Mouse (Mus musculus) forebrain, embryonic 14.5 days (tissue): ENCODE data around the gene Diaph2. TPM values are rescaled to one million over a fixed set of nuclear protein-coding genes. Genes with fewer than 3 reads are reported as not detected.

Source experiments
- ATAC-seq: fragments of 200-750 bp; cut with Nextera tagmentation; 2 replicates; pipeline ENCODE4 v1.8.0; 2017; ENCODE audit warnings: mild to moderate bottlenecking, moderate library complexity
- DNase-seq: peaks from one replicate; pipeline ENCODE4 v3.0.0-alpha.2; 2015; ENCODE audit warnings: low spot score
- H3K27ac ChIP-seq: fragments of 300-500 bp; sonication (generic); 2 replicates; pipeline ENCODE4 v1.5.1; 2014; ENCODE audit warnings: low read depth, mild to moderate bottlenecking, control low read depth, low read length, moderate library complexity
- H3K27me3 ChIP-seq: fragments of 300-500 bp; sonication (generic); replicated peaks from 2 replicates; pipeline ENCODE4 v1.6.1; 2014; ENCODE audit warnings: low read length, control low read depth, mixed read lengths; ENCODE audit not compliant: control insufficient read depth, insufficient read depth
- H3K36me3 ChIP-seq: fragments of 300-500 bp; sonication (generic); 2 replicates; pipeline ENCODE4 v1.6.1; 2014; ENCODE audit warnings: low read length, control low read depth; ENCODE audit not compliant: control insufficient read depth, insufficient read depth
- H3K4me1 ChIP-seq: fragments of 300-500 bp; sonication (generic); 2 replicates; pipeline ENCODE4 v1.6.1; 2014; ENCODE audit warnings: antibody characterized with exemption, low read length, control low read depth; ENCODE audit not compliant: control insufficient read depth, insufficient read depth
- H3K4me2 ChIP-seq: fragments of 300-500 bp; sonication (generic); 2 replicates; pipeline ENCODE4 v1.6.1; 2014; ENCODE audit warnings: mild to moderate bottlenecking, control low read depth, low read length
- H3K4me3 ChIP-seq: fragments of 300-500 bp; sonication (generic); 2 replicates; pipeline ENCODE4 v1.5.1; 2014; ENCODE audit warnings: low read depth, low read length, control low read depth
- H3K9ac ChIP-seq: fragments of 300-500 bp; sonication (generic); 2 replicates; pipeline ENCODE4 v1.6.1; 2014; ENCODE audit warnings: mild to moderate bottlenecking, low read length, control low read depth, moderate library complexity
- H3K9me3 ChIP-seq: fragments of 300-500 bp; sonication (generic); replicated peaks from 2 replicates; pipeline ENCODE4 v1.6.1; 2016; ENCODE audit warnings: low read length, control low read depth, mixed read lengths; ENCODE audit not compliant: control insufficient read depth
- WGBS: fragments of 180-500 bp; shearing (Covaris S2); extraction: QIAGEN DNeasy Blood & Tissue Kit; methylation state at CpG from one replicate; pipeline ENCODE4 v1.1.7; 2014; 5-methylcytosine and 5-hydroxymethylcytosine counted together
- polyA plus RNA-seq: library from polyadenylated mRNA; unstranded; fragments of >200 nt; fragmentation: Nextera tagmentation; extraction: Ambion mirVana; gene quantifications from 2 replicates; pipeline ENCODE4 v1.2.1, GENCODE M21; 2014

Gene Diaph2
- polyA plus RNA-seq, 1 experiment from 2014 or later = 3.4 TPM

DNA sequence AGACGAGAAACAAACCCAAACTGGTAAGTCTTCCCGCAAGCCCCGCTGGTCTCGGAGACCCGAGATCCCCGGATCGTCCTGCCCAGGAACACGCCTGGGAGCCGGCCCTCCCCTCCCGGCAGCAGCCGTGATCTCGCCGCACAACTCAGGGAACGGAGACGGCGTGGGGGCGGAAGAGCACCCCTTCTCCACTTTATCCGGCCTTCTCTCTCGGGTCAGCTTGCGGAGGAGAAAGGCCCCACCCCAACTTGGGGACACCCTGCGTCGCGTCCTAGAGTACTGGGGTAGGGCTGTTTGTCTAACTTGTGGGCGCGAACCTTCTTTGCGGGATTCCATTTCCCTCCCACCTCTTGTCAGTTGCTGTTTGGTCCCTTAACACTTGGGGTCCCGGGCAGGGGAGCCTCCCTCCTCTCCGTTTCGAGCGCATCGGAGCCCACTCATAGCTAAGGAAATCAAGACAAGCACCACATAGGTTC lies 590 bp downstream of the Diaph2 start:
- Histone ChIP-seq H3K4me3 (peak overlapping the region; percentile 48), H3K9ac (peak overlapping the region; percentile 69), H3K9me3 (no peaks in the 10 kb centered on the region), H3K4me2 (peak overlapping the region; percentile 48), H3K27ac (peak overlapping the region; percentile 39; the same call in 1 of the 2 replicates), H3K36me3 (no peaks in the 10 kb centered on the region), H3K27me3 (no peaks in the 10 kb centered on the region), H3K4me1 (no peaks in the 10 kb centered on the region)
- ATAC-seq = peak; percentile 79
- 34% methylated on average over 31 of the region's 31 CpGs for WGBS
- DNase-seq = no peak

DNA sequence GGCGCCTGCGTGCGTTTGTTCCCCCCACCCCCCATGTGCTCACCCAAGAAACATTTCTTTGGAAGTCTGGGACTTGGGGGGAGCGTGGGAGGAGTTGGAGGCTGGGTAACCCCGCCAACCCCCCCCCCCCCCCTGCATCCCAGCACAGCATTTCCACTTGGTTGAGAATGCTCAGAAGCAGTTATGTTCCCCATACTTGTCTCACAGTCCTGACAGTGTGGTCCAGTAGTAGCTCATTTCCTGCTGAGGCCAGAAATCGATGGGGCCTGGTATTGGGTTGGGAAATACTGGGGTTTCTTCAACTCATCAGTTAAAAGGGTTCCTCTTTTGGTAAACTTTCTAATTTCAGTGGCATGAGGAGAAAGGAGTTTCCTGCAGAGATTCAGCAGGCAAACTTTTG lies 1.1 kb downstream of the Diaph2 start:
- Histone ChIP-seq H3K9me3 (no peaks in the 10 kb centered on the region), H3K27me3 (no peaks in the 10 kb centered on the region), H3K4me1 (no peaks in the 10 kb centered on the region), H3K4me2 (peak overlapping the region; percentile 48), H3K4me3 (peak overlapping the region; percentile 48), H3K27ac (no peak overlapping the region), H3K36me3 (no peaks in the 10 kb centered on the region), H3K9ac (peak overlapping the region; percentile 69)
- DNase-seq (no peak), ATAC-seq (peak; percentile 6; the same call in 1 of the 2 replicates)
- 25% methylated on average over 6 of the region's 6 CpGs for WGBS

DNA sequence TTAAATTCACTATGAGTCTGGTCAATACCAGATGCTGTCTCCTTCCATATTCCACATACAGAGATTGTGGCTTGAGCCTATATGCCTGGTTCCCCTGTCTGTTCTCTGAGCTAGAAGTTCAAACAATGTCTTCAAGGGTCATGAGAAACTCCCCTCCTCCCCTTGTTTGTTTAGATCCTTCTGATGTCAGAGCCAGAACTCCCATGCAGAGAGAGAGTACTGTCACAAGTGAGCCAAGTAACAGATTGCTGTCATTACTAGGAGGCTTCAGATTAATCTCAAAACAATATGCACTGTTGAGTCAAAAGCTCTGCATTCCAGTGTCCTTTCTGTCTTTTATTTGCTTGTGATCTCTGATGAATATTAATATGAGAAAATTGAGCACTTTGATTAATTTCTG lies 7.1 kb downstream of the Diaph2 start:
- Histone ChIP-seq H3K4me2 (no peak overlapping the region), H3K4me1 (no peaks in the 10 kb centered on the region), H3K27ac (no peak overlapping the region), H3K9me3 (no peaks in the 10 kb centered on the region), H3K4me3 (no peak overlapping the region), H3K36me3 (no peaks in the 10 kb centered on the region), H3K9ac (no peak overlapping the region), H3K27me3 (no peaks in the 10 kb centered on the region)
- DNase-seq (no peak), ATAC-seq (no peak)

DNA sequence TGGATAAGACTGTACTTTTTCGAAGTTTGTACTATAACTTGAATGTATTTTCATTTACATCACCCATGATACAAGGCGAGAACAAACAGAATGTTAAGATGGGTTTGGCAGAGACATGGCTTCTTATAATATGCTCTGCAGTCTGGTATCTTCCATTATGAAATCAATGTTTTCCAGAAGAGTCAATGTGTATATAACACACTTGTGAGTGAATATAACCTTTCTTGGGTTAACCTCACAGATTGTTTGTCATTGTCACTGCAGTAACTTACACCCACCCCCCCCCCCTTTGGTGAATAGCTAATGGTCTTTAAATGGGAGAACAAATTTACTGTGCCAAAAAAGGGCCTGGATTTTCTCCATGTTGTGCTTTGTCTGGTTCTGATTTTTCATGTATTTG lies 13.1 kb downstream of the Diaph2 start:
- H3K4me1 ChIP-seq = peaks cover 3% of the 10 kb centered on the region; the same call in 1 of the 2 replicates
- 85% methylated on average over 2 of the region's 2 CpGs for WGBS
- no peak overlapping the region for H3K4me2 ChIP-seq
- H3K9ac ChIP-seq = no peak overlapping the region
- DNase-seq = no peak
- H3K36me3 ChIP-seq = no peaks in the 10 kb centered on the region
- no peaks in the 10 kb centered on the region for H3K9me3 ChIP-seq
- ATAC-seq = no peak
- no peak overlapping the region for H3K27ac ChIP-seq
- H3K27me3 ChIP-seq = no peaks in the 10 kb centered on the region
- no peak overlapping the region for H3K4me3 ChIP-seq

DNA sequence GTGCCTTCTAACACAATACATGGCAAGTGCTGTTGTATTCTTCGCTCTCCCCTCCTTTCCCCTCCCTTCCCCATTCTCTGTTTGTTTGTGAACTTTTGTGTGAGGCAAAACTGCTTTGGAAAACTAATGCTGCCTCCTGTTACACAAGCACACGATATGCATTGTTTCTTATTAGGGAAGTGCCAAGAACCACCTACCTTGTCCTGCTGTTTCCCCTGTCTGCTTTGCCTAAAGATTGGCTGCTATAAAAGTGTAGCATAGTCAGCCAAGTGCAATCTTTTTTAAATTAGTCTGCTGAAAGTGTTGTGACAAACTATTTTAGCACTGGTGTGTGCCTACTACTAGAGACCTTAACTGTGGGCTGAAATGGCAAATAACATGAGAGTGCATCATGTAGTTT lies 15.8 kb downstream of the Diaph2 start:
- Histone ChIP-seq H3K9ac (no peak overlapping the region), H3K27me3 (no peaks in the 10 kb centered on the region), H3K4me2 (no peak overlapping the region), H3K27ac (no peak overlapping the region), H3K36me3 (no peaks in the 10 kb centered on the region), H3K4me1 (peaks cover 3% of the 10 kb centered on the region; the same call in 1 of the 2 replicates), H3K4me3 (no peak overlapping the region), H3K9me3 (no peaks in the 10 kb centered on the region)
- no peak for ATAC-seq
- DNase-seq = no peak
- 59% methylated on average over 2 of the region's 2 CpGs for WGBS

DNA sequence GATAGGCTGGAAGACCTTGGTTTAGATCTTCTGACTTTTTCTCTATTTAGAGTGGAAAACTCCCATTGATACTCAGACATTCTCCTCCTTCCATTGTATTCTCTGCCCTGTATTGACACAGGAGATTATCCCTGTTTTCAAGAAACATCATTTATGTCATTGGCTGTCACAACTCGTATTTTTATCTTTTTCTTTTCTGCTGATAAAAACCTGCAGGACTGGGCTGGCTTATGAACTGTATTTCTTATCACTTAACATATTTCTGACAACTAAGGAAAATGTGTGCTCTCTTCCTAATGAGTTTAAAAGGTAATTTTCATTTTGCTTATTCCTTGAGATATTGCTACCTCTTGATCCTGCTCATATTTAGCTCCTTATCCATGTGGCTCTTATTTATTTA lies 17.3 kb downstream of the Diaph2 start:
- Histone ChIP-seq H3K9me3 (no peaks in the 10 kb centered on the region), H3K4me3 (no peak overlapping the region), H3K27me3 (no peaks in the 10 kb centered on the region), H3K36me3 (no peaks in the 10 kb centered on the region), H3K4me1 (peaks cover 3% of the 10 kb centered on the region; the same call in 1 of the 2 replicates), H3K9ac (no peak overlapping the region), H3K27ac (no peak overlapping the region), H3K4me2 (no peak overlapping the region)
- no peak for ATAC-seq
- 63% methylated on average over 1 of the region's 1 CpGs for WGBS
- DNase-seq = no peak

DNA sequence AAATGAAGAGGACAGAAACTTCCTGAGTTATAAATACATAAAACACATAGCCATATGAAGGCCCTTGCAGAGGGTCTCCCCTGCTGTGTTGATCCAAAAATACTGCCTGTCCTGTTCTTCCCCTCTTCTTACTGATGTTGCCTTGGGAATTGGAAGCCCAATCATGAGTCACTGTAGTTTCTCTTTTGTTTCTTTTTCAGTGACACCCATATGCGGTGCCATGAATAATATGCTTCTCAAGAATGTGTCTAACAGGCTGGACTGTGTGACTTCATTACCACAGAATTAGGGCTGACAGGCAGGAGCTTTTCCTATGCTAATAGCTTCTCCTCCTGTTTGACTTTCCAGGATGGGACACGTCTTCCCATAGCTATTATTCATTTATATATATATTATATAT lies 21.1 kb downstream of the Diaph2 start:
- Histone ChIP-seq H3K9me3 (no peaks in the 10 kb centered on the region), H3K4me2 (no peak overlapping the region), H3K4me1 (no peaks in the 10 kb centered on the region), H3K36me3 (no peaks in the 10 kb centered on the region), H3K27ac (no peak overlapping the region), H3K27me3 (no peaks in the 10 kb centered on the region), H3K9ac (no peak overlapping the region), H3K4me3 (no peak overlapping the region)
- 40% methylated on average over 2 of the region's 2 CpGs for WGBS
- ATAC-seq (peak; percentile 69), DNase-seq (peak; percentile 48)

DNA sequence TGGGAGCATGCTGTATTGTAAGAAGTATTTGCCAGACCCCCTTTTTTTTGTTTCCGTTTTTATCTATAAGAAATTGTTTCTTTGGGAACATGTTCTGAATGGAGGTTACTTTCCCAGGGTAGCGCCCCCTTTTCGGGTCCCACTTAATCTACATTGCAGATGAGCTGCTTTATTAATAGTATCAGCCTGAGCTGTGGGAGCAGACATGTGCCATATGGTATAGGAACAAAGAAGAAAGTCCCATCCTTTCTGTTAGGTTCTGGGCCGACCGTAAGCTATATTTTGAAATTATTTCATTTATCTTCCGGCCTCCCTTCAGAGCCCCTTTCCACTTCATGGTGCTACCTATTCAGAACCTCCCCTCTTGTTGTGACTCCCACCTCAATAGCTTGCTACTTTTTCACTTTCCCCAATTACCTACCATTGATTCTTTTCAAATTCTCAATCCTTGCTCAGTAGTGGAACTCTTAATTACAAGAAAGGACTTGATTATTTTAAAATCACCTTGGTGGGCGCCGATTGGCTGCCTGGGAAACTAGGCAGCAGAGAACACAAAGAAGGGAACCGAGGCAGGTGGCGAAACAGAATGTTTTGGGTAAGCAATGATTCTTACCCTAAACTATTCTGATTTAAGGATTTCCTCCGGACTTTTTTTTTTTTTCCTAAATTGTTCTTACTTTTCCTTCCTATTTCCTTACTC lies 24.2 kb downstream of the Diaph2 start:
- ATAC-seq = peak; percentile 80
- H3K9ac ChIP-seq = no peak overlapping the region
- WGBS = 34% methylated on average over 11 of the region's 11 CpGs
- H3K27me3 ChIP-seq = no peaks in the 10 kb centered on the region
- H3K4me2 ChIP-seq = no peak overlapping the region
- no peak overlapping the region for H3K4me3 ChIP-seq
- H3K9me3 ChIP-seq = no peaks in the 10 kb centered on the region
- H3K4me1 ChIP-seq = no peaks in the 10 kb centered on the region
- DNase-seq = peak; percentile 57
- peak overlapping the region; percentile 44; the same call in 1 of the 2 replicates for H3K27ac ChIP-seq
- H3K36me3 ChIP-seq = no peaks in the 10 kb centered on the region

DNA sequence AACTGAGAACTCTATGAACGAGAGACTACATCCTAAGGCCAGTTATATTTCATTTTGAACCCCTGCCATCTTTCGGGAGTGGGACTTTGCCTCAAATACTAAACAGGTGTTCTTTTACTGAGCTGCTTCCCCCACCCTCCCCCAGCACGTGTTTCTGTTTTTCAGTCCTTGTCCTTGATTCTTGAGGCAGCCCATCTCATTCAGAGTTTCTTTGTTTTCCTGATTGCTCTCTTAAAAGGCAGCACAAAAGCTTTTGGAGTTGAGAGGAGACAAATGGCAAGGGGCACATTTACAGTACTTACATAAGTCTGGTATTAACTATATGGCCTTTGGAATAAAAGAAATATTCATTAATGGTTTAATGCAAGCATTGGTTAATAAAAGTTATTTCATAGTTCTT lies 24.9 kb downstream of the Diaph2 start:
- WGBS = 45% methylated on average over 3 of the region's 3 CpGs
- H3K4me2 ChIP-seq = no peak overlapping the region
- no peaks in the 10 kb centered on the region for H3K27me3 ChIP-seq
- H3K4me3 ChIP-seq = no peak overlapping the region
- H3K4me1 ChIP-seq = no peaks in the 10 kb centered on the region
- no peaks in the 10 kb centered on the region for H3K9me3 ChIP-seq
- no peak overlapping the region for H3K9ac ChIP-seq
- DNase-seq (no peak), ATAC-seq (no peak; the same call in 1 of the 2 replicates)
- H3K36me3 ChIP-seq = no peaks in the 10 kb centered on the region
- no peak overlapping the region for H3K27ac ChIP-seq
